Comparison of ENCODE assay signal across 23 mouse cellular contexts in the genomic region with DNA sequence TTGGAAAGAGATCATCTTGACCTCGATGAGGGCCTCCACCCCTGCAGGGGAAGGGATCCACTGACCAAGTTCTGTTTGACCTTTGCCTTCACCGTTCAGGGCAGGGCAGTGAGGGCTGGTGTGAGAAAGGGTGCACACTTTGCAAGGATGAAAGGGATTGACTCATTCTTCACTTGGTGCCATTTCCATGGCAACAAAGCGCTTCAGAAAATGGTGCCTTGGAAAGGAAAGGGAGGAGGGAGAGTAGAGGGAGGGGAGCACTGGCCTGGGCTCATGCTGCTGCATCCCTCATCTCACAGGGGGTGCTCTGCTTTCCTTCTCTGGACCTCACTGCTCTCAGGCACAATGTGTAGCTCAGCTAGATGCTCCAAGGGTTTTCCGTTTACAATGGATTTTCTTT. TPM values are rescaled to one million over a fixed set of nuclear protein-coding genes. Genes with fewer than 3 reads are reported as not detected.
DNase-seq lines count a peak whose midpoint lies in the region; ATAC-seq and TF ChIP-seq lines count a peak whose summit lies in the region.
"Had no signal": no experiment of that assay in that cellular context is flagged by ENCODE, and none has a peak within 500 bp of the region (broad histone marks: within the 10 kb centered on the region; RNA-seq: fewer than 3 reads in every experiment).

No protein-coding gene starts in this region.

- WGBS in forebrain, embryonic 14.5 days = 45% methylated on average over 4 of the region's 4 CpGs
- 51% methylated on average over 4 of the region's 4 CpGs for WGBS in forebrain, embryonic 10.5 days
- 27% methylated on average over 4 of the region's 4 CpGs for WGBS in midbrain, postnatal 0 days
- 25% methylated on average over 4 of the region's 4 CpGs for WGBS in midbrain, embryonic 16.5 days

- peak; percentile 10 for DNase-seq in forebrain, embryonic 14.5 days (ENCODE audit: low spot score)
- no peak for DNase-seq in forebrain, embryonic 10.5 days (ENCODE audit: extremely low spot score, low spot score)
- DNase-seq in midbrain, postnatal 0 days (ENCODE audit: low spot score) = peak; percentile 17
- DNase-seq in brain, embryonic 14.5 days (ENCODE audit: low read depth) = peak; percentile 17
- DNase-seq in gastrocnemius, adult 2 months = no peak
- DNase-seq in layer of hippocampus, adult 9-10 months (ENCODE audit: low spot score) = no peak
- DNase-seq: adrenal gland, postnatal 25 days; cerebellum, adult 11-12 months; cerebellum, postnatal 10 days; gastrocnemius, postnatal 36 days; heart, postnatal 4 days; kidney, adult 9 months; kidney, postnatal 36 days; liver, embryonic 13.5 days; lung, embryonic 14.5 days had no signal

- no peak for ATAC-seq in forebrain, embryonic 14.5 days
- no peak for ATAC-seq in midbrain, postnatal 0 days (ENCODE audit: low FRiP score)
- ATAC-seq in midbrain, embryonic 16.5 days = no peak
- no peak for ATAC-seq in CD4-positive, CD25-positive, alpha-beta regulatory T cell, adult 4 months
- ATAC-seq: hindbrain, embryonic 16.5 days; intestine, embryonic 16.5 days had no signal

- intact Hi-C loops in gastrocnemius, adult 2 months (cut with DNase I) = no loop called here

- no peaks in the 10 kb centered on the region for H3K36me3 ChIP-seq in forebrain, embryonic 14.5 days (ENCODE audit: control insufficient read depth, insufficient read depth, low read length)
- H3K36me3 ChIP-seq in forebrain, embryonic 10.5 days (replicated peaks) = no peaks in the 10 kb centered on the region
- no peaks in the 10 kb centered on the region for H3K36me3 ChIP-seq in midbrain, postnatal 0 days (ENCODE audit: insufficient read depth, low read length)
- no peaks in the 10 kb centered on the region for H3K36me3 ChIP-seq in midbrain, embryonic 16.5 days (ENCODE audit: control insufficient read depth, insufficient read depth, low read length)
- H3K36me3 ChIP-seq: embryonic facial prominence, embryonic 15.5 days; heart, embryonic 10.5 days; liver, embryonic 13.5 days had no signal

- no peak overlapping the region for H3K27ac ChIP-seq in forebrain, embryonic 14.5 days (ENCODE audit: low read depth, low read length)
- H3K27ac ChIP-seq in forebrain, embryonic 10.5 days = no peak overlapping the region
- no peak overlapping the region for H3K27ac ChIP-seq in midbrain, postnatal 0 days (ENCODE audit: low read depth, low read length)
- no peak overlapping the region for H3K27ac ChIP-seq in midbrain, embryonic 16.5 days (ENCODE audit: low read length)
- no peak overlapping the region for H3K27ac ChIP-seq in gastrocnemius, adult 2 months
- H3K27ac ChIP-seq: embryonic facial prominence, embryonic 15.5 days; heart, embryonic 10.5 days; liver, embryonic 13.5 days had no signal

- H3K4me3 ChIP-seq in forebrain, embryonic 14.5 days (ENCODE audit: low read depth, low read length) = no peak overlapping the region
- H3K4me3 ChIP-seq in forebrain, embryonic 10.5 days = no peak overlapping the region
- H3K4me3 ChIP-seq in midbrain, postnatal 0 days (ENCODE audit: low read depth, low read length) = no peak overlapping the region
- no peak overlapping the region for H3K4me3 ChIP-seq in midbrain, embryonic 16.5 days (ENCODE audit: low read depth, low read length)
- no peak overlapping the region for H3K4me3 ChIP-seq in gastrocnemius, adult 2 months
- H3K4me3 ChIP-seq: embryonic facial prominence, embryonic 15.5 days; heart, embryonic 10.5 days; liver, embryonic 13.5 days had no signal

- no peak for TF ChIP-seq CTCF in midbrain, postnatal 0 days (IDR thresholded peaks at IDR 0.05)
- no peak for TF ChIP-seq CTCF in brain, embryonic 14.5 days (IDR thresholded peaks at IDR 0.05; ENCODE audit: borderline replicate concordance, extremely low read depth, insufficient read depth, insufficient read length)
- no peak for TF ChIP-seq CTCF in gastrocnemius, adult 2 months (IDR thresholded peaks at IDR 0.05)

- no peak overlapping the region for H3K4me2 ChIP-seq in forebrain, embryonic 14.5 days (ENCODE audit: low read length)
- no peak overlapping the region for H3K4me2 ChIP-seq in midbrain, postnatal 0 days (ENCODE audit: low read depth, low read length, poor library complexity, severe bottlenecking)
- H3K4me2 ChIP-seq in midbrain, embryonic 16.5 days (ENCODE audit: low read length) = no peak overlapping the region
- H3K4me2 ChIP-seq: embryonic facial prominence, embryonic 15.5 days; liver, embryonic 13.5 days; lung, embryonic 14.5 days had no signal

- no peaks in the 10 kb centered on the region for H3K4me1 ChIP-seq in forebrain, embryonic 14.5 days (ENCODE audit: control insufficient read depth, insufficient read depth, low read length)
- H3K4me1 ChIP-seq in forebrain, embryonic 10.5 days = peaks cover 31% of the 10 kb centered on the region
- H3K4me1 ChIP-seq in midbrain, postnatal 0 days (ENCODE audit: insufficient read depth, low read length) = no peaks in the 10 kb centered on the region
- H3K4me1 ChIP-seq in midbrain, embryonic 16.5 days (ENCODE audit: control insufficient read depth, insufficient read depth, low read length) = no peaks in the 10 kb centered on the region
- H3K4me1 ChIP-seq: embryonic facial prominence, embryonic 15.5 days; liver, embryonic 13.5 days had no signal

- H3K27me3 ChIP-seq in forebrain, embryonic 14.5 days (replicated peaks; ENCODE audit: control insufficient read depth, insufficient read depth, low read length) = no peaks in the 10 kb centered on the region
- peaks cover 10% of the 10 kb centered on the region; the same call in 1 of the 2 replicates for H3K27me3 ChIP-seq in forebrain, embryonic 10.5 days (ENCODE audit: poor library complexity, severe bottlenecking)
- H3K27me3 ChIP-seq in midbrain, postnatal 0 days (ENCODE audit: insufficient read depth, low read length) = no peaks in the 10 kb centered on the region
- no peaks in the 10 kb centered on the region for H3K27me3 ChIP-seq in midbrain, embryonic 16.5 days (ENCODE audit: control insufficient read depth, insufficient read depth, low read depth, low read length)
- H3K27me3 ChIP-seq: embryonic facial prominence, embryonic 15.5 days had no signal

- no peak overlapping the region for H3K9ac ChIP-seq in forebrain, embryonic 14.5 days (ENCODE audit: low read length)
- no peak overlapping the region for H3K9ac ChIP-seq in midbrain, postnatal 0 days (replicated peaks; ENCODE audit: low read length, poor library complexity, severe bottlenecking)
- H3K9ac ChIP-seq in midbrain, embryonic 16.5 days (ENCODE audit: low read depth, low read length) = no peak overlapping the region
- H3K9ac ChIP-seq: embryonic facial prominence, embryonic 15.5 days; liver, embryonic 13.5 days; lung, embryonic 14.5 days had no signal

- TF ChIP-seq POLR2A in brain, embryonic 14.5 days (IDR thresholded peaks at IDR 0.05; ENCODE audit: borderline replicate concordance, extremely low read depth, insufficient read depth, insufficient read length, poor library complexity, severe bottlenecking) = no peak

- no peaks in the 10 kb centered on the region for H3K9me3 ChIP-seq in forebrain, embryonic 14.5 days (replicated peaks; ENCODE audit: control insufficient read depth, low read length)
- H3K9me3 ChIP-seq in forebrain, embryonic 10.5 days = no peaks in the 10 kb centered on the region
- H3K9me3 ChIP-seq in midbrain, postnatal 0 days (ENCODE audit: low read length) = no peaks in the 10 kb centered on the region
- H3K9me3 ChIP-seq in midbrain, embryonic 16.5 days (replicated peaks; ENCODE audit: control insufficient read depth, low read length, poor library complexity, severe bottlenecking) = no peaks in the 10 kb centered on the region
- H3K9me3 ChIP-seq: embryonic facial prominence, embryonic 15.5 days; heart, embryonic 10.5 days; liver, embryonic 13.5 days had no signal

RNA-seq across cellular contexts. Expression of gene Grb7, which starts 26.5 kb away (rescaled TPM):
- polyA plus RNA-seq in forebrain, embryonic 14.5 days (2014; fragmentation: Nextera tagmentation; extraction: Ambion mirVana) = 0.38 and 0.41 TPM in 2 replicates
- 4.1 and 5.6 TPM in 2 replicates for polyA plus RNA-seq in forebrain, embryonic 10.5 days (2016; fragmentation: Nextera tagmentation; extraction: Ambion mirVana)
- total RNA-seq in midbrain, postnatal 0 days (2014; rRNA removed) = 0.71 and 0.82 TPM in 2 replicates
- 1.00 and 1.3 TPM in 2 replicates for polyA plus RNA-seq in midbrain, postnatal 0 days (2015; fragmentation: Nextera tagmentation; extraction: Ambion mirVana)
- 0.42 and 0.82 TPM in 2 replicates for polyA plus RNA-seq in midbrain, embryonic 16.5 days (2015; fragmentation: Nextera tagmentation; extraction: Ambion mirVana)
- polyA plus RNA-seq in brain, embryonic 14.5 days (2012; rRNA removed) = 0.83 and 1.0 TPM in 2 replicates
- total RNA-seq in gastrocnemius, adult 2 months (2021) = not detected
- 1 to 10 TPM; 3.6 to 6.2 TPM for polyA plus RNA-seq in CD4-positive, CD25-positive, alpha-beta regulatory T cell, adult 4 months (2017; shearing (Covaris generic))
- total RNA-seq: adrenal gland, postnatal 25 days; gastrocnemius, postnatal 36 days; heart, postnatal 4 days; megakaryocyte, adult 5-6 weeks; MEL had no signal

RNA-seq across cellular contexts. Expression of gene Mien1, which starts 33.9 kb away (rescaled TPM):
- polyA plus RNA-seq in forebrain, embryonic 14.5 days (2014; fragmentation: Nextera tagmentation; extraction: Ambion mirVana) = 279 and 290 TPM in 2 replicates
- 91.2 and 94.3 TPM in 2 replicates for polyA plus RNA-seq in forebrain, embryonic 10.5 days (2016; fragmentation: Nextera tagmentation; extraction: Ambion mirVana)
- total RNA-seq in midbrain, postnatal 0 days (2014; rRNA removed) = 68.3 and 79.2 TPM in 2 replicates
- polyA plus RNA-seq in midbrain, postnatal 0 days (2015; fragmentation: Nextera tagmentation; extraction: Ambion mirVana) = 243 and 246 TPM in 2 replicates
- 252 TPM in 2 replicates for polyA plus RNA-seq in midbrain, embryonic 16.5 days (2015; fragmentation: Nextera tagmentation; extraction: Ambion mirVana)
- 130 and 147 TPM in 2 replicates for polyA plus RNA-seq in brain, embryonic 14.5 days (2012; rRNA removed)
- total RNA-seq in gastrocnemius, adult 2 months (2021) = 10 to 100 TPM; 30.3 to 37.4 TPM
- 100 to 1,000 TPM; 150 to 155 TPM for polyA plus RNA-seq in CD4-positive, CD25-positive, alpha-beta regulatory T cell, adult 4 months (2017; shearing (Covaris generic))

Comparison
In these comparisons a context has a peak if more than half of its experiments do, and no peak if none do; other contexts are left out.
1. DNase-seq: peak in forebrain, embryonic 14.5 days (single experiment), midbrain, postnatal 0 days (single experiment) and brain, embryonic 14.5 days (single experiment); none in forebrain, embryonic 10.5 days (single experiment), gastrocnemius, adult 2 months (single experiment) and layer of hippocampus, adult 9-10 months (single experiment).